Mouse (Mus musculus) cerebellum, adult 11 months (tissue): Measurements from ENCODE around the gene Ppp3ca.

Source experiments
- DNase-seq: peaks from one replicate; pipeline ENCODE4 v3.0.0; 2022

Gene Ppp3ca

GRCm38 (mm10) chr3:136670110-136670359 is at the start of gene Ppp3ca:
TSS of gene Ppp3ca (plus strand) at chr3:136670124.
- no peak for DNase-seq

GRCm38 (mm10) chr3:136640544-136641230 is 29.2 kb upstream of the Ppp3ca start:
- no peak for DNase-seq

GRCm38 (mm10) chr3:136650966-136651365 is 19.0 kb upstream of the Ppp3ca start:
- no peak for DNase-seq

GRCm38 (mm10) chr3:136651496-136651895 is 18.4 kb upstream of the Ppp3ca start:
- no peak for DNase-seq

- no peak for DNase-seq
Measured at GRCm38 (mm10) chr3:136656460-136657035, 13.4 kb upstream of the Ppp3ca start.

- no peak for DNase-seq
Measured at GRCm38 (mm10) chr3:136658681-136659080, 11.2 kb upstream of the Ppp3ca start.

GRCm38 (mm10) chr3:136665119-136665518 is 4.8 kb upstream of the Ppp3ca start:
- no peak for DNase-seq

GRCm38 (mm10) chr3:136668072-136668471 is 1.9 kb upstream of the Ppp3ca start:
- DNase-seq, result peak; percentile 95

- peak; percentile 100 for DNase-seq
Measured at GRCm38 (mm10) chr3:136669231-136670109, 454 bp upstream of the Ppp3ca start.

GRCm38 (mm10) chr3:136670360-136671131 is 622 bp downstream of the Ppp3ca start:
- DNase-seq, result peak; percentile 68

- peak; percentile 77 for DNase-seq
Measured at GRCm38 (mm10) chr3:136671161-136671939, 1.4 kb downstream of the Ppp3ca start.

GRCm38 (mm10) chr3:136671940-136672278 is 2.0 kb downstream of the Ppp3ca start:
- no peak for DNase-seq

- DNase-seq, result no peak
Measured at GRCm38 (mm10) chr3:136672870-136673269, 2.9 kb downstream of the Ppp3ca start.

GRCm38 (mm10) chr3:136673363-136673762 is 3.4 kb downstream of the Ppp3ca start:
- DNase-seq, result no peak

- no peak for DNase-seq
Measured at GRCm38 (mm10) chr3:136674486-136674885, 4.6 kb downstream of the Ppp3ca start.

- no peak for DNase-seq
Measured at GRCm38 (mm10) chr3:136676991-136677390, 7.1 kb downstream of the Ppp3ca start.

GRCm38 (mm10) chr3:136678386-136678785 is 8.5 kb downstream of the Ppp3ca start:
- no peak for DNase-seq

- no peak for DNase-seq
Measured at GRCm38 (mm10) chr3:136679903-136680491, 10.1 kb downstream of the Ppp3ca start.

- DNase-seq, result no peak
Measured at GRCm38 (mm10) chr3:136682242-136682641, 12.3 kb downstream of the Ppp3ca start.

- DNase-seq, result no peak
Measured at GRCm38 (mm10) chr3:136684191-136684958, 14.5 kb downstream of the Ppp3ca start.

GRCm38 (mm10) chr3:136686429-136686828 is 16.5 kb downstream of the Ppp3ca start:
- no peak for DNase-seq
